Mouse (Mus musculus): ENCODE measurements at regions not wholly inside any gene's neighbourhood (a gene's known extent, or its start where the extent isn't known, plus 50 kb on each side); places are given as distances from the start of the nearest gene placed in this dataset.

- no peaks in the 10 kb centered on the region for H3K27me3 ChIP-seq
- H3K9ac ChIP-seq = no peak overlapping the region
- WGBS = 51% methylated on average over 1 of the region's 1 CpGs
- H3K36me3 ChIP-seq = no peaks in the 10 kb centered on the region
- H3K9me3 ChIP-seq = no peaks in the 10 kb centered on the region
- no peak overlapping the region for H3K4me3 ChIP-seq
- ATAC-seq (ENCODE audit: insufficient number of reproducible peaks, low FRiP score, low TSS enrichment, low read depth) = no peak
- H3K27ac ChIP-seq = no peak overlapping the region
- H3K4me1 ChIP-seq = no peaks in the 10 kb centered on the region
- no peak overlapping the region for H3K4me2 ChIP-seq
Observed at GRCm38 (mm10) chr2:28352903-28353302, 93.7 kb upstream of the Ppp1r26 start.

GRCm38 (mm10) chr2:28362199-28362598, 84.4 kb upstream of the Ppp1r26 start:
- no peak overlapping the region for H3K27ac ChIP-seq
- H3K4me3 ChIP-seq = no peak overlapping the region
- no peak overlapping the region for H3K4me2 ChIP-seq
- no peaks in the 10 kb centered on the region for H3K36me3 ChIP-seq
- ATAC-seq (ENCODE audit: insufficient number of reproducible peaks, low FRiP score, low TSS enrichment, low read depth) = no peak
- H3K4me1 ChIP-seq = no peaks in the 10 kb centered on the region; the same call in 1 of the 2 replicates
- WGBS = 27% methylated on average over 6 of the region's 6 CpGs
- no peak overlapping the region for H3K9ac ChIP-seq
- no peaks in the 10 kb centered on the region for H3K27me3 ChIP-seq
- H3K9me3 ChIP-seq = no peaks in the 10 kb centered on the region

- H3K27me3 ChIP-seq = no peaks in the 10 kb centered on the region
- H3K4me3 ChIP-seq = no peak overlapping the region
- peaks cover 13% of the 10 kb centered on the region for H3K4me1 ChIP-seq
- H3K27ac ChIP-seq = no peak overlapping the region; the same call in 1 of the 2 replicates
- no peaks in the 10 kb centered on the region for H3K36me3 ChIP-seq
- no peak overlapping the region for H3K9ac ChIP-seq
- no peak for ATAC-seq (ENCODE audit: insufficient number of reproducible peaks, low FRiP score, low TSS enrichment, low read depth)
- H3K9me3 ChIP-seq = no peaks in the 10 kb centered on the region
- H3K4me2 ChIP-seq = no peak overlapping the region
- WGBS = 40% methylated on average over 3 of the region's 3 CpGs
Observed at GRCm38 (mm10) chr2:28364623-28365022, 82.0 kb upstream of the Ppp1r26 start.

GRCm38 (mm10) chr2:28365756-28366155, 80.8 kb upstream of the Ppp1r26 start:
- H3K9ac ChIP-seq = no peak overlapping the region
- no peaks in the 10 kb centered on the region for H3K27me3 ChIP-seq
- no peak overlapping the region for H3K4me3 ChIP-seq
- 85% methylated on average over 5 of the region's 5 CpGs for WGBS
- no peaks in the 10 kb centered on the region for H3K36me3 ChIP-seq
- H3K27ac ChIP-seq = no peak overlapping the region
- no peaks in the 10 kb centered on the region for H3K9me3 ChIP-seq
- no peak overlapping the region for H3K4me2 ChIP-seq
- ATAC-seq (ENCODE audit: insufficient number of reproducible peaks, low FRiP score, low TSS enrichment, low read depth) = no peak
- H3K4me1 ChIP-seq = peaks cover 24% of the 10 kb centered on the region

- Histone ChIP-seq H3K9me3 (no peaks in the 10 kb centered on the region), H3K36me3 (no peaks in the 10 kb centered on the region), H3K4me2 (no peak overlapping the region), H3K9ac (no peak overlapping the region), H3K27me3 (no peaks in the 10 kb centered on the region), H3K27ac (no peak overlapping the region), H3K4me3 (no peak overlapping the region), H3K4me1 (peaks cover 20% of the 10 kb centered on the region)
- ATAC-seq (ENCODE audit: insufficient number of reproducible peaks, low FRiP score, low TSS enrichment, low read depth) = no peak
- 9% methylated on average over 3 of the region's 3 CpGs for WGBS
Observed at GRCm38 (mm10) chr2:28374838-28375237, 71.8 kb upstream of the Ppp1r26 start.

GRCm38 (mm10) chr2:28377948-28378822, 68.4 kb upstream of the Ppp1r26 start:
- Histone ChIP-seq H3K4me3 (no peak overlapping the region), H3K9ac (no peak overlapping the region), H3K27ac (no peak overlapping the region), H3K27me3 (no peaks in the 10 kb centered on the region), H3K9me3 (no peaks in the 10 kb centered on the region), H3K4me2 (no peak overlapping the region), H3K4me1 (peaks cover 6% of the 10 kb centered on the region; the same call in 1 of the 2 replicates), H3K36me3 (no peaks in the 10 kb centered on the region)
- 56% methylated on average over 9 of the region's 9 CpGs for WGBS
- no peak for ATAC-seq (ENCODE audit: insufficient number of reproducible peaks, low FRiP score, low TSS enrichment, low read depth)

GRCm38 (mm10) chr2:28382051-28382802, 64.4 kb upstream of the Ppp1r26 start:
- Histone ChIP-seq H3K27me3 (no peaks in the 10 kb centered on the region), H3K4me3 (no peak overlapping the region), H3K9ac (no peak overlapping the region), H3K36me3 (no peaks in the 10 kb centered on the region), H3K4me1 (peaks cover 5% of the 10 kb centered on the region), H3K27ac (no peak overlapping the region), H3K4me2 (no peak overlapping the region), H3K9me3 (no peaks in the 10 kb centered on the region)
- WGBS = 73% methylated on average over 12 of the region's 12 CpGs
- no peak for ATAC-seq (ENCODE audit: insufficient number of reproducible peaks, low FRiP score, low TSS enrichment, low read depth)

GRCm38 (mm10) chr2:28384875-28385274, 61.7 kb upstream of the Ppp1r26 start:
- Histone ChIP-seq H3K9ac (no peak overlapping the region), H3K27me3 (no peaks in the 10 kb centered on the region), H3K4me3 (no peak overlapping the region), H3K27ac (no peak overlapping the region), H3K36me3 (no peaks in the 10 kb centered on the region), H3K4me1 (peaks cover 10% of the 10 kb centered on the region), H3K4me2 (no peak overlapping the region), H3K9me3 (no peaks in the 10 kb centered on the region)
- WGBS = 34% methylated on average over 8 of the region's 8 CpGs
- no peak for ATAC-seq (ENCODE audit: insufficient number of reproducible peaks, low FRiP score, low TSS enrichment, low read depth)

GRCm38 (mm10) chr2:28386784-28387183, 59.8 kb upstream of the Ppp1r26 start:
- Histone ChIP-seq H3K4me1 (peaks cover 6% of the 10 kb centered on the region), H3K36me3 (no peaks in the 10 kb centered on the region), H3K27ac (no peak overlapping the region), H3K9ac (no peak overlapping the region), H3K9me3 (no peaks in the 10 kb centered on the region), H3K4me2 (no peak overlapping the region), H3K4me3 (no peak overlapping the region), H3K27me3 (no peaks in the 10 kb centered on the region)
- no peak for ATAC-seq (ENCODE audit: insufficient number of reproducible peaks, low FRiP score, low TSS enrichment, low read depth)
- WGBS = 79% methylated on average over 1 of the region's 1 CpGs

GRCm38 (mm10) chr2:28387422-28387836, 59.2 kb upstream of the Ppp1r26 start:
- H3K9ac ChIP-seq = no peak overlapping the region
- no peaks in the 10 kb centered on the region for H3K9me3 ChIP-seq
- H3K4me1 ChIP-seq = peaks cover 6% of the 10 kb centered on the region
- H3K36me3 ChIP-seq = no peaks in the 10 kb centered on the region
- H3K4me3 ChIP-seq = no peak overlapping the region
- no peak overlapping the region for H3K27ac ChIP-seq
- 0 out of 2 replicates have a peak, but pooled peaks have one; percentile 23 for ATAC-seq (ENCODE audit: insufficient number of reproducible peaks, low FRiP score, low TSS enrichment, low read depth)
- no peaks in the 10 kb centered on the region for H3K27me3 ChIP-seq
- WGBS = 25% methylated on average over 6 of the region's 6 CpGs
- no peak overlapping the region for H3K4me2 ChIP-seq

- 78% methylated on average over 4 of the region's 4 CpGs for WGBS
- no peak overlapping the region for H3K9ac ChIP-seq
- no peak overlapping the region for H3K4me2 ChIP-seq
- H3K4me1 ChIP-seq = peaks cover 6% of the 10 kb centered on the region
- no peaks in the 10 kb centered on the region for H3K9me3 ChIP-seq
- no peaks in the 10 kb centered on the region for H3K36me3 ChIP-seq
- no peaks in the 10 kb centered on the region for H3K27me3 ChIP-seq
- no peak overlapping the region for H3K27ac ChIP-seq
- H3K4me3 ChIP-seq = no peak overlapping the region
- ATAC-seq (ENCODE audit: insufficient number of reproducible peaks, low FRiP score, low TSS enrichment, low read depth) = no peak
Observed at GRCm38 (mm10) chr2:28387926-28388325, 58.7 kb upstream of the Ppp1r26 start.

- Histone ChIP-seq H3K9ac (no peak overlapping the region), H3K27me3 (no peaks in the 10 kb centered on the region), H3K9me3 (no peaks in the 10 kb centered on the region), H3K4me3 (no peak overlapping the region), H3K27ac (no peak overlapping the region), H3K4me1 (peaks cover 6% of the 10 kb centered on the region), H3K36me3 (no peaks in the 10 kb centered on the region), H3K4me2 (no peak overlapping the region)
- no peak for ATAC-seq (ENCODE audit: insufficient number of reproducible peaks, low FRiP score, low TSS enrichment, low read depth)
- 85% methylated on average over 5 of the region's 5 CpGs for WGBS
Observed at GRCm38 (mm10) chr2:28389703-28390102, 56.9 kb upstream of the Ppp1r26 start.
